Mouse (Mus musculus) kidney, adult 2 months (tissue): ENCODE measurements at regions not wholly inside any gene's neighbourhood (a gene's known extent, or its start where the extent isn't known, plus 50 kb on each side); places are given as distances from the start of the nearest gene placed in this dataset.

ENCODE experiments used
- DNase-seq: peaks from one replicate; pipeline ENCODE4 v3.0.0; 2021
- H3K27ac ChIP-seq: fragments of 200-500 bp; 2 replicates; pipeline ENCODE4 v1.5.1; 2012; ENCODE audit warnings: low read depth, low read length, control low read depth, inconsistent platforms; ENCODE audit not compliant: insufficient read depth
- H3K27me3 ChIP-seq: fragments of 200-500 bp; replicated peaks from 2 replicates; pipeline ENCODE4 v1.6.1; 2012; ENCODE audit warnings: mild to moderate bottlenecking, moderate library complexity, low read length, inconsistent platforms; ENCODE audit not compliant: control insufficient read depth, insufficient read depth
- H3K36me3 ChIP-seq: fragments of 200-500 bp; 2 replicates; pipeline ENCODE4 v1.6.1; 2012; ENCODE audit warnings: mild to moderate bottlenecking, moderate library complexity, low read length, inconsistent platforms; ENCODE audit not compliant: control insufficient read depth, insufficient read depth
- H3K4me1 ChIP-seq: fragments of 200-500 bp; 2 replicates; pipeline ENCODE4 v1.6.1; 2011; ENCODE audit warnings: low read length; ENCODE audit not compliant: control insufficient read depth, insufficient read depth
- H3K4me3 ChIP-seq: fragments of 200-500 bp; 2 replicates; pipeline ENCODE4 v1.5.1; 2011; ENCODE audit warnings: mild to moderate bottlenecking, low read depth, low read length, control low read depth; ENCODE audit not compliant: insufficient read depth
- CTCF ChIP-seq: fragments of 200-500 bp; conservative IDR thresholded peaks from 2 replicates; pipeline ENCODE4 v1.5.1; 2011; ENCODE audit warnings: low read depth, mild to moderate bottlenecking, control low read depth, low read length, moderate library complexity, mixed read lengths; ENCODE audit not compliant: insufficient read depth, insufficient read length
- POLR2A ChIP-seq: fragments of 200-500 bp; IDR thresholded peaks from one replicate; pipeline ENCODE4 v1.6.1; 2011; ENCODE audit warnings: low read depth, low read length, control low read depth
- WGBS: fragments of 180-500 bp; shearing (Covaris S2); methylation state at CpG from one replicate; pipeline ENCODE4 v1.1.7; 2018; 5-methylcytosine and 5-hydroxymethylcytosine counted together

GRCm38 (mm10) chr3:128883636-128884195 lies 316.0 kb upstream of the Pitx2 start:
- Histone ChIP-seq H3K27me3 (no peaks in the 10 kb centered on the region), H3K4me3 (no peak overlapping the region), H3K4me1 (no peaks in the 10 kb centered on the region), H3K27ac (no peak overlapping the region), H3K36me3 (no peaks in the 10 kb centered on the region)
- 53% methylated on average over 7 of the region's 7 CpGs for WGBS
- DNase-seq, result no peak
- no peak for TF ChIP-seq CTCF
- no peak for TF ChIP-seq POLR2A

- Histone ChIP-seq H3K27ac (no peak overlapping the region), H3K4me3 (no peak overlapping the region), H3K27me3 (no peaks in the 10 kb centered on the region), H3K36me3 (no peaks in the 10 kb centered on the region), H3K4me1 (no peaks in the 10 kb centered on the region)
- no peak for DNase-seq
- WGBS, result 58% methylated on average over 9 of the region's 9 CpGs
- no peak for TF ChIP-seq POLR2A
- TF ChIP-seq CTCF, result no peak
These were observed 313.0 kb upstream of the Pitx2 start for GRCm38 (mm10) chr3:128886678-128887077.

GRCm38 (mm10) chr3:128891078-128891477 lies 308.6 kb upstream of the Pitx2 start:
- no peaks in the 10 kb centered on the region for H3K27me3 ChIP-seq
- H3K4me3 ChIP-seq, result no peak overlapping the region
- H3K27ac ChIP-seq, result no peak overlapping the region
- no peaks in the 10 kb centered on the region for H3K36me3 ChIP-seq
- TF ChIP-seq POLR2A (no peak), CTCF (no peak)
- no peaks in the 10 kb centered on the region for H3K4me1 ChIP-seq
- no peak for DNase-seq
- 60% methylated on average over 5 of the region's 5 CpGs for WGBS

GRCm38 (mm10) chr3:128896628-128897027 lies 303.1 kb upstream of the Pitx2 start:
- Histone ChIP-seq H3K27me3 (no peaks in the 10 kb centered on the region), H3K27ac (no peak overlapping the region), H3K4me1 (no peaks in the 10 kb centered on the region), H3K36me3 (no peaks in the 10 kb centered on the region), H3K4me3 (no peak overlapping the region)
- TF ChIP-seq CTCF (no peak), POLR2A (no peak)
- no peak for DNase-seq
- WGBS, result 92% methylated on average over 3 of the region's 3 CpGs

GRCm38 (mm10) chr3:128911122-128911521 lies 288.6 kb upstream of the Pitx2 start:
- H3K27ac ChIP-seq, result no peak overlapping the region
- H3K4me1 ChIP-seq, result no peaks in the 10 kb centered on the region
- DNase-seq, result no peak
- H3K4me3 ChIP-seq, result no peak overlapping the region
- no peaks in the 10 kb centered on the region for H3K27me3 ChIP-seq
- WGBS, result 29% methylated on average over 4 of the region's 4 CpGs
- TF ChIP-seq POLR2A, result no peak
- TF ChIP-seq CTCF, result no peak
- no peaks in the 10 kb centered on the region for H3K36me3 ChIP-seq

- H3K4me3 ChIP-seq, result no peak overlapping the region
- H3K36me3 ChIP-seq, result no peaks in the 10 kb centered on the region
- no peaks in the 10 kb centered on the region for H3K4me1 ChIP-seq
- no peaks in the 10 kb centered on the region for H3K27me3 ChIP-seq
- no peak for DNase-seq
- H3K27ac ChIP-seq, result no peak overlapping the region
- no peak for TF ChIP-seq POLR2A
- no peak for TF ChIP-seq CTCF
These were observed 278.2 kb upstream of the Pitx2 start for GRCm38 (mm10) chr3:128921428-128921827.

GRCm38 (mm10) chr3:128922150-128922549 lies 277.5 kb upstream of the Pitx2 start:
- Histone ChIP-seq H3K4me3 (no peak overlapping the region), H3K4me1 (no peaks in the 10 kb centered on the region), H3K27me3 (no peaks in the 10 kb centered on the region), H3K36me3 (no peaks in the 10 kb centered on the region), H3K27ac (no peak overlapping the region)
- TF ChIP-seq POLR2A, result no peak
- no peak for TF ChIP-seq CTCF
- no peak for DNase-seq
- WGBS, result 51% methylated on average over 4 of the region's 4 CpGs
